Mouse (Mus musculus) brain, embryonic 14.5 days (tissue): ENCODE data around the gene Ndufaf8.

Experiments
- CTCF ChIP-seq: fragments of 200-500 bp; IDR thresholded peaks from 2 replicates; pipeline ENCODE4 v1.5.1; 2012; ENCODE audit warnings: inconsistent platforms, mild to moderate bottlenecking, moderate library complexity, borderline replicate concordance; ENCODE audit not compliant: insufficient read depth, insufficient read length; ENCODE audit errors: extremely low read depth
- POLR2A ChIP-seq: fragments of 200-500 bp; IDR thresholded peaks from 2 replicates; pipeline ENCODE4 v1.6.1; 2012; ENCODE audit warnings: mild to moderate bottlenecking, inconsistent platforms, borderline replicate concordance; ENCODE audit not compliant: poor library complexity, insufficient read depth, insufficient read length, severe bottlenecking; ENCODE audit errors: extremely low read depth

DNA sequence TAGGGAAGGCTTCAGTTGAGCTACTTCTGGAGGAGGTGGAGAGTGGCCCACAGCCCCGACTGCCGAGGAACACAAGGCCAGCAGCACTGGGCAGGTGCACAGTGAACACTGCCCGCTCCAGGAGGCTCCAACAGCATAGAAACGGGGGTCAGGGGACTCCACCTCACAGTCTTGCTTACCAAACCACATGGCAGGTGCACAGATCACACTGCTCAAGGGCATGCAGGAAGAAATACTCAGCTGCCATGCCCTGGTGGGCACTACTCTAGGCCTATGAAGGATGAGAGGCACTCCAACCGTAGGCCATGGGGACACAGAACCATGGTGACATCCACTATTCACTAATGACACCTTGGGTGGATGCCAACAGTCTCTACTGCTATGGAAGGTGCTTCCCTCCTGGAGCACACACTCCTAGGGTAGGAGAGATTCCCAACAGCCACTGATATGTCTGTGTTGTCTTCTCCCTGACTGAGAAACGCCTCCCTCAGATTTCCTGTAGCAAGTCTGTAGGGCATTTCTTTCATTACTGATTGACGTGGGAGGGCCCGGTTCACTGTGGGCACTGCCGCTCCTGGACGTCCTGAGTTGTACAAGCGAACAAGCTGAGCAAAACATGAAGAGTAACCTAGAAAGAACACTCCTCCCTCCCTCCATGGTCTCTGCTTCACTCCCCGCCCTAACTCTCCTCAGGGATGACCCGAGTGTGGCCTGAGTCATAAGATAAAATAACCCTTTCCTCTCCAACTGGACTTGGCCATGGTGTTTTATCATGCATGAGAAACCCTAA, 45.2 kb downstream of the Ndufaf8 start:
- no peak for TF ChIP-seq CTCF
- TF ChIP-seq POLR2A, result no peak
